ENCODE assay signal across 8 mouse cellular contexts in genomic region chr10:80227877-80228775, GRCm38 (mm10). TPM values are rescaled to one million over a fixed set of nuclear protein-coding genes. Genes with fewer than 3 reads are reported as not detected.
A peak's percentile ranks its signal among the peaks of the same experiment; 100 is the strongest.
DNase-seq lines count a peak whose midpoint lies in the region; ATAC-seq and TF ChIP-seq lines count a peak whose summit lies in the region.

No protein-coding gene starts in this region.

- H3K36me3 ChIP-seq in intestine, embryonic 15.5 days = peaks cover 26% of the 10 kb centered on the region
- peaks cover 46% of the 10 kb centered on the region for H3K36me3 ChIP-seq in lung, embryonic 15.5 days

- 50% methylated on average over 15 of the region's 15 CpGs for WGBS in intestine, embryonic 15.5 days
- WGBS in lung, embryonic 15.5 days = 31% methylated on average over 15 of the region's 15 CpGs

- no peaks in the 10 kb centered on the region for H3K9me3 ChIP-seq in intestine, embryonic 15.5 days
- H3K9me3 ChIP-seq in lung, embryonic 15.5 days = no peaks in the 10 kb centered on the region

- no peak for TF ChIP-seq CTCF in layer of hippocampus, adult 2 months (conservative IDR thresholded peaks at IDR 0.05)

- no peaks in the 10 kb centered on the region for H3K27me3 ChIP-seq in intestine, embryonic 15.5 days (replicated peaks)
- no peaks in the 10 kb centered on the region for H3K27me3 ChIP-seq in lung, embryonic 15.5 days

- no peak for DNase-seq in layer of hippocampus, adult 2 months (ENCODE audit: low spot score in 2 of 2)
- DNase-seq in layer of hippocampus, adult 11-12 months (ENCODE audit: low spot score) = no peak
- DNase-seq in cerebellum, postnatal 25 days = peak; percentile 53 to 58
- no peak for DNase-seq in spleen, adult 12 weeks (ENCODE audit: low spot score)
- no peak for DNase-seq in right cerebral cortex, postnatal 36 days (ENCODE audit: low spot score in 2 of 2)
- DNase-seq in B cell, adult 2 months = no peak

- peaks cover 30% of the 10 kb centered on the region for H3K4me1 ChIP-seq in intestine, embryonic 15.5 days (replicated peaks)
- H3K4me1 ChIP-seq in lung, embryonic 15.5 days = peaks cover 33% of the 10 kb centered on the region

- peak overlapping the region; percentile 98 for H3K27ac ChIP-seq in layer of hippocampus, adult 2 months
- peak overlapping the region; percentile 92 for H3K27ac ChIP-seq in intestine, embryonic 15.5 days
- peak overlapping the region; percentile 86 for H3K27ac ChIP-seq in lung, embryonic 15.5 days

- peak overlapping the region; percentile 84 for H3K4me2 ChIP-seq in intestine, embryonic 15.5 days (replicated peaks)
- peak overlapping the region; percentile 74 for H3K4me2 ChIP-seq in lung, embryonic 15.5 days

- H3K4me3 ChIP-seq in layer of hippocampus, adult 2 months = peak overlapping the region; percentile 79
- H3K4me3 ChIP-seq in intestine, embryonic 15.5 days (replicated peaks) = peak overlapping the region; percentile 88
- H3K4me3 ChIP-seq in lung, embryonic 15.5 days = peak overlapping the region; percentile 65

- ATAC-seq in intestine, embryonic 15.5 days = no peak
- no peak for ATAC-seq in lung, embryonic 15.5 days (ENCODE audit: borderline replicate concordance, extremely low read depth, low FRiP score, low TSS enrichment)

- H3K9ac ChIP-seq in intestine, embryonic 15.5 days = peak overlapping the region; percentile 94
- H3K9ac ChIP-seq in lung, embryonic 15.5 days = peak overlapping the region; percentile 81

RNA-seq across cellular contexts. Expression of gene Mum1, which starts 1.9 kb away (rescaled TPM):
- total RNA-seq in layer of hippocampus, adult 2 months (2021) = 10 to 100 TPM; 41.4 to 49.6 TPM
- 53.0 and 55.2 TPM in 2 replicates for polyA plus RNA-seq in intestine, embryonic 15.5 days (2015; fragmentation: Nextera tagmentation; extraction: Ambion mirVana)
- polyA plus RNA-seq in lung, embryonic 15.5 days (2015; fragmentation: Nextera tagmentation; extraction: Ambion mirVana) = 64.5 and 66.2 TPM in 2 replicates

RNA-seq across cellular contexts. Expression of gene Ndufs7, which starts 20.8 kb away (rescaled TPM):
- total RNA-seq in layer of hippocampus, adult 2 months (2021) = 100 to 1,000 TPM; 201 to 210 TPM
- 467 and 534 TPM in 2 replicates for polyA plus RNA-seq in intestine, embryonic 15.5 days (2015; fragmentation: Nextera tagmentation; extraction: Ambion mirVana)
- polyA plus RNA-seq in lung, embryonic 15.5 days (2015; fragmentation: Nextera tagmentation; extraction: Ambion mirVana) = 321 and 329 TPM in 2 replicates

RNA-seq across cellular contexts. Expression of gene Gamt, which starts 32.7 kb away (rescaled TPM):
- total RNA-seq in layer of hippocampus, adult 2 months (2021) = 10 to 100 TPM; 29.8 to 33.1 TPM
- 71.0 and 112 TPM in 2 replicates for polyA plus RNA-seq in intestine, embryonic 15.5 days (2015; fragmentation: Nextera tagmentation; extraction: Ambion mirVana)
- polyA plus RNA-seq in lung, embryonic 15.5 days (2015; fragmentation: Nextera tagmentation; extraction: Ambion mirVana) = 29.3 and 30.2 TPM in 2 replicates

RNA-seq across cellular contexts. Expression of gene Dazap1, which starts 33.2 kb away (rescaled TPM):
- total RNA-seq in layer of hippocampus, adult 2 months (2021) = 10 to 100 TPM; 91.2 to 95.4 TPM
- 53.1 and 57.0 TPM in 2 replicates for polyA plus RNA-seq in intestine, embryonic 15.5 days (2015; fragmentation: Nextera tagmentation; extraction: Ambion mirVana)
- polyA plus RNA-seq in lung, embryonic 15.5 days (2015; fragmentation: Nextera tagmentation; extraction: Ambion mirVana) = 58.9 and 67.0 TPM in 2 replicates

RNA-seq across cellular contexts. Expression of gene Efna2, which starts 48.8 kb away (rescaled TPM):
- 1 to 10 TPM; 7.1 to 9.7 TPM for total RNA-seq in layer of hippocampus, adult 2 months (2021)
- polyA plus RNA-seq in intestine, embryonic 15.5 days (2015; fragmentation: Nextera tagmentation; extraction: Ambion mirVana) = 13.6 and 15.0 TPM in 2 replicates
- 16.0 and 17.3 TPM in 2 replicates for polyA plus RNA-seq in lung, embryonic 15.5 days (2015; fragmentation: Nextera tagmentation; extraction: Ambion mirVana)

Comparison
In these comparisons a context has a peak if more than half of its experiments do, and no peak if none do; other contexts are left out.
1. DNase-seq: peak in cerebellum, postnatal 25 days (2 of 2); none in layer of hippocampus, adult 2 months (0 of 2), layer of hippocampus, adult 11-12 months (single experiment), spleen, adult 12 weeks (single experiment), right cerebral cortex, postnatal 36 days (0 of 2) and B cell, adult 2 months (0 of 2).
2. Peak in every context shown above with its lines, with median percentiles within 50 percentile points of each other: H3K27ac ChIP-seq and H3K4me3 ChIP-seq.